Mouse (Mus musculus): ENCODE measurements at regions not wholly inside any gene's neighbourhood (a gene's known extent, or its start where the extent isn't known, plus 50 kb on each side); places are given as distances from the start of the nearest gene placed in this dataset.
"Not testable (repeated sequence)": the region's sequence is repeated elsewhere in the genome, so short reads cannot be mapped to it uniquely, and the experiment has no call there.

DNA sequence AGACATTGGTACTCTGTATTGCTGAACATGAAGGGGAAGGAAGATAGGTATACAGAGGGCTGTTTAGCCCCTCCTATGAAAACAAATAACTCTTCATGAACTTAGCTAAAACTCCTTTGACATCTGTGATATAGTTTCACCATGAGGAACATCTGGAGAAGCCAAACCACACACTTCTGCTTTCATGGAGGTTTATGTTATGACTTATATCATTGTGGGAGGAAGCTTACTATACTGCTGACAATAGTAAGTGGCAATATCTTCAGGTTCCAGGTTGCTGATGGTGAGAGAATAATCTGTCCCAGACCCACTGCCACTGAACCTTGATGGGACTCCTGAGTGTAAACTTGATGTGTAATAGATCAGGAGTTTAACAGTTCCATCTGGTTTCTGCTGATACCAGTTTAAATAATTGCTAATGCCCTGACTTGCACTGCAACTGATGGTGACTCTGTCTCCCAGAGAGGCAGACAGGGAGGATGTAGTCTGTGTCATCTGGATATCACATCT lies 1168.8 kb upstream of the Tacstd2 start:
- ATAC-seq (replicated peaks in 1 of 2; ENCODE audit: insufficient read depth in 1 of 2, low FRiP score in 2 of 2, low TSS enrichment in 1 of 2, low read depth in 1 of 2, poor library complexity in 2 of 2, severe bottlenecking in 2 of 2) = peak; percentile 71 to 88

DNA sequence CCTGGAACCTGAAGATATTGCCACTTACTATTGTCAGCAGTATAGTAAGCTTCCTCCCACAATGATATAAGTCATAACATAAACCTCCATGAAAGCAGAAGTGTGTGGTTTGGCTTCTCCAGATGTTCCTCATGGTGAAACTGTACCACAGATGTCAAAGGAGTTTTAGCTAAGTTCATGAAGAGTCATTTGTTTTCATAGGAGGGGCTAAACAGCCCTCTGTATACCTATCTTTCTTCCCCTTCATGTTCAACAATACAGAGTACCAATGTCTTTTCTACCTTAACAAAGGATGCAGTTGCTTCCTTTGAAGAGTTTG lies 1145.2 kb upstream of the Tacstd2 start:
- peak; percentile 75 to 89 for ATAC-seq (replicated peaks in 1 of 2; ENCODE audit: insufficient read depth in 1 of 2, low FRiP score in 2 of 2, low TSS enrichment in 1 of 2, low read depth in 1 of 2, poor library complexity in 2 of 2, severe bottlenecking in 2 of 2)

DNA sequence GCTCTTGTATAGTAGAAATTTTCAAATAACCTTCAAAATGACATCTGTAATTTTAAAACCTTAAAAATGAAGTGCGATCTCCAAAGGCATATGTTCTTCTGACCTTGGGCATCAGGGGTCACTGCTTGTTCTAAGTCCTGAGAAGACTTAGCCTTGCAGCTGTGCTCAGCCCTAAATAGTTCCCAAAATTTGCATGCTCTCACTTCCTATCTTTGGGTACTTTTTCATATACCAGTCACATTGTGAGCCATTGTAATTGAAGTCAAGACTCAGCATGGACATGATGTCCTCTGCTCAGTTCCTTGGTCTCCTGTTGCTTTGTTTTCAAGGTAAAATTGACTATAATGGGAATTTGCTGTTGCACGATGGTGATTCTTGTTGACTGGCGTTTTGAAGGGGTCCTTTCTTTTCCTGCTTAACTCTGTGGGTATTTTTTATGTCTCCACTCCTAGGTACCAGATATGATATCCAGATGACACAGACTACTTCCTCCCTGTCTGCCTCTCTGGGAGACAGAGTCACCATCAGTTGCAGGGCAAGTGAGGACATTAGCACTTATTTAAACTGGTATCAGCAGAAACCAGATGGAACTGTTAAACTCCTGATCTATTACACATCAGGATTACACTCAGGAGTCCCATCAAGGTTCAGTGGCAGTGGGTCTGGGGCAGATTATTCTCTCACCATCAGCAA lies 1144.6 kb upstream of the Tacstd2 start:
- ATAC-seq (replicated peaks in 1 of 2; ENCODE audit: insufficient read depth in 1 of 2, low FRiP score in 2 of 2, low TSS enrichment in 1 of 2, low read depth in 1 of 2, poor library complexity in 2 of 2, severe bottlenecking in 2 of 2) = peak in 1 of 2 experiments; percentile 65; a peak in 1 of 4 replicates

DNA sequence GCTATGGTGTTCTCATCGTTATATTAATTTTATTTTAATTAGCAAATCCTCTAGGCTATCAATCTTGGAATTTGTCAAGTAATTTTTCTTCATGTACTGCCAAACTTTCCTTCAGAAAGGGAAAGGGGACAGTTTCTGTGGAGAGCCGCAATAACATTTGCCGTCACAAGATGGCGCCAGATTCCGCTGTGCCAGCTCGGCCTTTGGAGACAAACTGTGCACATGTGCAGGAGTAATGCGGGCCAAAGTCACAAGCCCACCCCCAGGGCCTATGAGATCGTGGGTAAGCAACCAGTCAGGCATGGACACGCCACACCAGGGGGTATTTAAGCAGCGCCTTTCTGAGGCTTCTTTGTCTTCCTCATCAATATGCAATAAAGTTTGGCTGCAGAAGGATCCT lies 1132.8 kb upstream of the Tacstd2 start:
- ATAC-seq (replicated peaks in 1 of 2; ENCODE audit: insufficient read depth in 1 of 2, low FRiP score in 2 of 2, low TSS enrichment in 1 of 2, low read depth in 1 of 2, poor library complexity in 2 of 2, severe bottlenecking in 2 of 2) = peak; percentile 72 to 88; a peak in 3 of 4 replicates

DNA sequence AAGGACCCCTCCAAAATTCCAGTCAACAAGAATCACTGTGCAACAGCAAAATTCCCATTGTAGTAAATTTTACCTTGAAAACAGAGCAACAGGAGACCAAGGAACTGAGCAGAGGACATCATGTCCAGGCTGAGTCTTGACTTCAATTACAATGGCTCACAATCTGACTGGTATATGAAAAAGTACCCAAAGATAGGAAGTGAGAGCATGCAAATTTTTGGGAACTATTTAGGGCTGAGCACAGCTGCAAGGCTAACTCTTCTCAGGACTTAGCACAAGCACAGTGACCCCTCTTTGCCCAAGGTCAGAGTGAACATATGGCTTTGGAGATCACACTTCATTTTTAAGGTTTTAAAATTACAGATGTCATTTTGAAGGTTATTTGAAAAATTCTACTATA lies 1096.7 kb upstream of the Tacstd2 start:
- not testable (repeated sequence) for ATAC-seq (replicated peaks in 1 of 2; ENCODE audit: insufficient read depth in 1 of 2, low FRiP score in 2 of 2, low TSS enrichment in 1 of 2, low read depth in 1 of 2, poor library complexity in 2 of 2, severe bottlenecking in 2 of 2)

DNA sequence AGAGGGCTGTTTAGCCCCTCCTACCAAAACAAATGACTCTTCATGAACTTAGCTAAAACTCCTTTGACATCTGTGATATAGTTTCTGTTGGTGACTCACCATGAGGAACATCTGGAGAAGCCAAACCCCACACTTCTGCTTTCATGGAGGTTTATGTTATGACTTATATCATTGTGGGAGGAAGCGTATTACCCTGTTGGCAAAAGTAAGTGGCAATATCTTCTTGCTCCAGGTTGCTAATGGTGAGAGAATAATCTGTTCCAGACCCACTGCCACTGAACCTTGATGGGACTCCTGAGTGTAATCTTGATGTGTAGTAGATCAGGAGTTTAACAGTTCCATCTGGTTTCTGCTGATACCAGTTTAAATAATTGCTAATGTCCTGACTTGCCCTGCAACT lies 1096.2 kb upstream of the Tacstd2 start:
- ATAC-seq (replicated peaks in 1 of 2; ENCODE audit: insufficient read depth in 1 of 2, low FRiP score in 2 of 2, low TSS enrichment in 1 of 2, low read depth in 1 of 2, poor library complexity in 2 of 2, severe bottlenecking in 2 of 2) = peak; percentile 51 to 62

DNA sequence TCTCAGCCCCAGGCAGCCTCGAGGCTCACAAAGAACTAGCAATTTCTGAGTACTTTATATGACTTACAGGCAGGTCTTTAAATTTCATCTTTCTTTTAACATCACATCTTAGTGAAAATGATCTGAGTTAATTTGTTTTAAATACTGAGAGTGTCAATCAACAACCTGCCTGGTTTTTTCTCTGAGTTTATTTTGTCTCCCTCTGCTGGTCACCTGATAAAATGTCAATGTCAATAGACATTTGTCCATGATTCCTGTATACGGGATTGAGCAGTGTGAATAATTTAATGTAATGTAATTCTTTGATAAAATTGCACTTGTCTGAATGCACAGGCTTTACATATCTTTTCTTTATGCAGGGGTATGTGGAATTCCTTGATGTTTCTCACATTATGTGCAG lies 1070.4 kb upstream of the Tacstd2 start:
- ATAC-seq (replicated peaks in 1 of 2; ENCODE audit: insufficient read depth in 1 of 2, low FRiP score in 2 of 2, low TSS enrichment in 1 of 2, low read depth in 1 of 2, poor library complexity in 2 of 2, severe bottlenecking in 2 of 2) = no peak
